Mouse (Mus musculus) cerebellum, adult 8-10 months (tissue): ENCODE measurements around the gene Syne3.

Source experiments
- DNase-seq: peaks from one replicate; pipeline ENCODE4 v3.0.0; 2022

The Syne3 gene

GRCm38 (mm10) chr12:104960421-104960820 lies 49.2 kb downstream of the Syne3 start:
- DNase-seq = no peak

- no peak for DNase-seq
Measured at GRCm38 (mm10) chr12:104959966-104960365, 49.6 kb downstream of the Syne3 start.

- no peak for DNase-seq
Measured at GRCm38 (mm10) chr12:104958263-104958662, 51.3 kb downstream of the Syne3 start.

- no peak for DNase-seq
Measured at GRCm38 (mm10) chr12:104957165-104957564, 52.4 kb downstream of the Syne3 start.

- DNase-seq = no peak
Measured at GRCm38 (mm10) chr12:104956406-104956805, 53.2 kb downstream of the Syne3 start.

- peak; percentile 78 for DNase-seq
Measured at GRCm38 (mm10) chr12:104955003-104955800, 54.4 kb downstream of the Syne3 start.

GRCm38 (mm10) chr12:104953941-104954340 lies 55.7 kb downstream of the Syne3 start:
- peak; percentile 41 for DNase-seq

- peak; percentile 59 for DNase-seq
Measured at GRCm38 (mm10) chr12:104952458-104952857, 57.2 kb downstream of the Syne3 start.

- DNase-seq = no peak
Measured at GRCm38 (mm10) chr12:104947911-104948310, 61.7 kb downstream of the Syne3 start.

- DNase-seq = no peak
Measured at GRCm38 (mm10) chr12:104946231-104946630, 63.4 kb downstream of the Syne3 start.

- DNase-seq = no peak
Measured at GRCm38 (mm10) chr12:104940466-104940865, 69.1 kb downstream of the Syne3 start.

- DNase-seq = no peak
Measured at GRCm38 (mm10) chr12:104940027-104940386, 69.6 kb downstream of the Syne3 start.

GRCm38 (mm10) chr12:104939372-104940026 lies 70.1 kb downstream of the Syne3 start:
- DNase-seq = peak; percentile 93

- peak; percentile 76 for DNase-seq
Measured at GRCm38 (mm10) chr12:104938935-104939334, 70.7 kb downstream of the Syne3 start.

GRCm38 (mm10) chr12:104936223-104936622 lies 73.4 kb downstream of the Syne3 start:
- no peak for DNase-seq

- no peak for DNase-seq
Measured at GRCm38 (mm10) chr12:104935144-104935543, 74.5 kb downstream of the Syne3 start.

- no peak for DNase-seq
Measured at GRCm38 (mm10) chr12:104933800-104934199, 75.8 kb downstream of the Syne3 start.

- no peak for DNase-seq
Measured at GRCm38 (mm10) chr12:104933217-104933616, 76.4 kb downstream of the Syne3 start.

- no peak for DNase-seq
Measured at GRCm38 (mm10) chr12:104925765-104926164, 83.8 kb downstream of the Syne3 start.

GRCm38 (mm10) chr12:104925035-104925434 lies 84.6 kb downstream of the Syne3 start:
- no peak for DNase-seq

- DNase-seq = no peak
Measured at GRCm38 (mm10) chr12:104924546-104924945, 85.1 kb downstream of the Syne3 start.

- DNase-seq = no peak
Measured at GRCm38 (mm10) chr12:104923948-104924388, 85.6 kb downstream of the Syne3 start.

- DNase-seq = no peak
Measured at GRCm38 (mm10) chr12:104922647-104923046, 87.0 kb downstream of the Syne3 start.

- DNase-seq = no peak
Measured at GRCm38 (mm10) chr12:104921071-104921470, 88.5 kb downstream of the Syne3 start.
